Mouse (Mus musculus): ENCODE data around the gene Hist1h2be.
"Not testable (repeated sequence)": the region's sequence is repeated elsewhere in the genome, so short reads cannot be mapped to it uniquely, and the experiment has no call there.

Gene Hist1h2be

GRCm38 (mm10) chr13:23544787-23545120 lies 76.2 kb downstream of the Hist1h2be start:
- not testable (repeated sequence) for DNase-seq

GRCm38 (mm10) chr13:23543965-23544786 lies 76.7 kb downstream of the Hist1h2be start, which contains the start of gene Hist1h3f:
TSS of gene Hist1h3f (plus strand) at chr13:23544052.
- peak; percentile 98 for DNase-seq

DNA sequence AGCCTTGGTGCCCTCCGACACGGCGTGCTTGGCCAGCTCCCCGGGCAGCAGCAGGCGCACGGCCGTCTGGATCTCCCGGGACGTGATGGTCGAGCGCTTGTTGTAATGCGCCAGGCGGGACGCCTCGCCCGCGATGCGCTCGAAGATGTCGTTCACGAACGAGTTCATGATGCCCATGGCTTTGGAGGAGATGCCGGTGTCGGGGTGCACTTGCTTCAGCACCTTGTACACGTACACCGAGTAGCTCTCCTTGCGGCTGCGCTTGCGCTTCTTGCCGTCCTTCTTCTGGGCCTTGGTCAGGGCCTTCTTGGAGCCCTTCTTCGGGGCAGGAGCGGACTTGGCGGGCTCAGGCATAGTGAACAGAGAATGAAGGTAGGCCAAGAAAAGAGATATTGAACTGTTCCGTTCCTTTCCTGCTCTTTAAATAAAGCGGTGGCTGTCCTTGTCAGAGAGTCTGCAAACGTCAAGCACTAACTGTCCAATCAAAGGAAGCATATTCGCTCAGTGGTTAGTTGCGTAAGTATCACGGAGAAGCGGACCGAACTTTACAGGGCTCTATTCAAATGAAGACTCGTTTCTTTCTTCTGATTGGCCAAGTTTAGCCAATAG lies 77.8 kb downstream of the Hist1h2be start, which contains the start of gene Hist1h2bh:
Gene Hist1h2bh (minus strand): TSS at position 394 of the 609 bp plus-strand sequence.
- peak; percentile 93 for DNase-seq

DNA sequence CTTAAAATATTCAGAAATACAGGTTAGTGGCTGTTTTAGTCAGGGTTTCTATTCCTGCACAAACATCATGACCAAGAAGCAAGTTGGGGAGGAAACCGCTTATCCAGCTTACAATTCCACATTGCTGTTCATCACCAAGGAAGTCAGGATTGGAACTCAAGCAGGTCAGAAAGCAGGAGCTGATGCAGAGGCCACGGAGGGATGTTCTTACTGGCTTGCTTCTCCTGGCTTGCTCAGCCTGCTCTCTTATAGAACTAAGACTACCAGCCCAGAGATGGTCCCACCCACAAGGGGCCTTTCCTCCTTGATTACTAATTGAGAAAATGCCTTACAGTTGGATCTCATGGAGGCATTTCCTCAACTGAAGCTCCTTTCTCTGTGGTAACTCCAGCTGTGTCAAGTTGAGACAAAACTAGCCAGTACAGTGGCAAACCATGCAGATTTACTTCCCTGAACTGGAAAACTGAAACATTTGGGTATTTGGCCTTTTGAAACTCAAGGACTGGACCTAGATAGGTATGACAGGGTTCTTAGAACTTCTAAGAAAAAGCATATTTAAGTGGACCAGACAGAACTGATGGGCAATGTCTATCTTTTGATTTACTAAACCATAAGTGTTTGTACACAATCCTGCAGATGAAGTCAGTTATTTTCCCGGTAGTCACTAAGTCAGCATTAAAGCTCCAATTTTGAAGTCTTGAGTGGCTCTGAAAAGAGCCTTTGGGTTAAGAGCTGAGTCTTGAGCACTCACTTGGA lies 78.5 kb downstream of the Hist1h2be start:
- DNase-seq = not testable (repeated sequence)

- DNase-seq = no peak
Measured at GRCm38 (mm10) chr13:23541497-23541896, 79.4 kb downstream of the Hist1h2be start.

- not testable (repeated sequence) for DNase-seq
Measured at GRCm38 (mm10) chr13:23539821-23540220, 81.1 kb downstream of the Hist1h2be start.

DNA sequence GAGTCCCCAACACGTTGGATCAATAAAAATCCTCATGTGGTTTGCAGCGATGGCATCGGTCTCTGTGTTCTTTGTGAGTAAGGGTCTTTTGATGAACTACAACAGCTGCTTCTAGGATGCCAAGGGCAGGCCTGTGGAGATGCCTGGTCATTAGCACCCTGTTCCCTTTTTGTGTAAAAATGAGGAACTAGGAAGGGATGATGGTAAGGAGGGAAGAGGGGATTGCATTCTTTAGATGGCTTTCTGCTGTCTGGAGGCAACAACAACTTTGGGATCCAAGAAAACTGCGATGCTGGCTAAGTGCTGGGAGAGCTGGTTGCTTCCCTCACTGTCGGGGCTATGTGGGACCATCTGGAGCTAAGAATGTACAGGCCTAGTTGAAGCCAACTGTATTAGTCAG lies 82.7 kb downstream of the Hist1h2be start:
- no peak for DNase-seq

DNA sequence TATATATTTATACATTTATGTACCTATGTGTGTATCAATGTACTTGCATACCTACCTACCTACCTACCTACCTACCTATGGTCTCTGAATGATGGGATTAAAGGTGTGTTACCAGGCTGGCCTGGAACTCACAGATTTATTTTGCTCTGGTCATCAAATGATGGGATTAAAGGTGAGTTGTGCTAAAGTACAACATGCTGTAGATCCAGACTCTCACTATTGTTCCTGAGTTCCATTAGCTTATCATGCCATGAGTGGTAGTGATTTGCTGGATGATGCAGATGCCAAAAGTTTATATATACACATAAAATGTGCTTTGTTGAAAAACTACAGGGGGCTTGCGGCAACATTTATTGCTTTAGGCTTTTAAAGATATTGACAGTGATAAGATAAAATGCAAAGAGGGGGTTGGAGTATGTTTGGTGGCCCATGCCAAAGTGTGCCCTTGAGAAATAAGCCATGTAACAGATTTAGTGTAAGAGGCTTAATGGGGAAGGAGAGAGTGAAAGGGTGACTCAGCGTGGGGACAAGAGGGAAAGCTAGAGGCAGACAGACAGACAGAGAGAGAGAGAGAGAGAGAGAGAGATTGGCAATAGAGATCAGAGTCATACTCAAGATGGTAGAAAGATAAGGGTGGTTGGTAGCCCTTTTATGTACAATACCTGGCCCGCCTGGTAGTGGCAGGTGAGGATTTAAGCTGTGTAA lies 83.8 kb downstream of the Hist1h2be start:
- no peak for DNase-seq

GRCm38 (mm10) chr13:23536076-23536822 lies 84.7 kb downstream of the Hist1h2be start:
- DNase-seq = no peak

GRCm38 (mm10) chr13:23535137-23536075 lies 85.5 kb downstream of the Hist1h2be start, which contains the start of gene Hist1h3g:
TSS of gene Hist1h3g (plus strand) at chr13:23535422.
- peak; percentile 98 for DNase-seq

- no peak for DNase-seq
Measured at GRCm38 (mm10) chr13:23534368-23535131, 86.4 kb downstream of the Hist1h2be start.
